Mouse (Mus musculus): ENCODE measurements around the gene Rufy3.

The Rufy3 gene

DNA sequence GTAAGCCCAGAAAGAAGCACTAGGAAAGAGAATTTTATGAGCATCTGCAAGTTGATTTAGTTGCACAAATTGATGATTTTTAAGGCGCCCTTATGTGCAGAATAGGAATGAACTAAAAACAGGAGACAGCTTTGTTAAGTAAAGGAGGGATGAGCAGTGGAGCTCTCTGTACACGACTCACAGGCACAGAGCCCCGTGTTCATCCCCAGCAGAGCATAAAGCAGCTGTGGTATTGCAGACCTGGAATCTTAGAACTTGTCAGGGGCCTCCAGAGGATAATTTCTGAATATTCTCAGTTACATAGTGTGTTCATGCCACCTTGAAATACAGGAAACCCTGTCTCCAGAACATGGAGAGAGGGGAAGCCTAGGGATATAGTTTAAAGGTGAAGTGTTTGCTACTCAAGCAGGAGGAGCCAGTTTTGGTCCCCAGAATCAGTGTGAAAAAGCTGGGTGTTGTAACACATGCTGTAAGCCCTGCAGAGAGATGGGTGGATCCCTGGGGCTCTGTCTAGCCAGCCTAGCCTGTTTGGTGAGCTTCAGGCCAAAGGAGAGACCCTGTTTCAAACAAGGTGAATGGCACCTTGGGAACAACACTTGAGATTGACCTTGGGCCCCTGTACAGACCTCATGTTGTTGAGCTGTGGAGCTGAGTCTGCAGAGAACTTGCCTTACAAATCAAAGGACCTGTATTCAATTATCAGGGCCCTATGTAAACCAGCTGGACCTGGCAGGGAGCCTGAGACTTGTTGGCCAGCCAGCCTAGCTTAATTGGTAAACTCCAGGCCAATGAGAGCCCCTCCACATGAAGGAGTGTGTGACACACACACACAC, 10.9 kb downstream of the Rufy3 start:
- no peak for DNase-seq (ENCODE audit: extremely low spot score, low spot score)

DNA sequence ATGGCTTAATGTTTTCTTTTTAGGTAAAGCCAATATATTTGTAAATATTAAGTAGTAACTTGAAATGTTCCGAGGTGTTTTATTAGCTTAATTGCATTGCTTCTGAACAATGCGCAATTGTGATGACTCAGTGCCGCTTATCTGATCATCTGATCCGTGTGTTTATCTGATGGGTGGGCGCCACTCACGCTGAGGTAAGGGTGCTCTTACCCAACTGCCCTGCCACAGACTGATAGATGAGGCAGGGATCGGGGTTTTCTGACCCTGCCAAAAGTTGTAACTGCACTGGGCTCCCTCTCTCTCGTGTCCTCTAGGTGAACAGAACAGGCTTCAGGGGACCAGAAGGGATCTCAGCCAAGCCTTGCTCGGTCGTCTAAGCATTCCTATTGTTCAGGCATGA, 15.8 kb downstream of the Rufy3 start:
- DNase-seq (ENCODE audit: extremely low spot score, low spot score): no peak

DNA sequence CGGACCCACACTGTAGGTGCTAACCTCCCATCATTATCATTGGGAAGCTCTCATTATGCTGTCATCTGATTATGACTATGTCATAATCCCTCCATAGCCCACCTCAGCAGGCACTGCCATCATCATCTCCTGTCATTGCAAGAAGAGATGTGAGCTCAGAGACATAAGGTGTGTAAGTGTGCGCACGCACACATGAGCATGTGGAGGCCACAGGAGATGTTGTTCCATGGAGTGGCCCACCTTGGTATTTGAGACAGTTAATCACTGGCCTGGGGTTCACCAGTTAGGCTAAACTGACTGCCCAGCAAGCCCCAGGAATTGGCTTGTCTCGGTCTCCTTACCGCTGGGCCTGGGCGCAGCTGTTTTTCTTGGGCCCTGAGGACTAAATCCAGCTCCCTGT, 16.5 kb downstream of the Rufy3 start:
- no peak for DNase-seq (ENCODE audit: extremely low spot score, low spot score)

DNA sequence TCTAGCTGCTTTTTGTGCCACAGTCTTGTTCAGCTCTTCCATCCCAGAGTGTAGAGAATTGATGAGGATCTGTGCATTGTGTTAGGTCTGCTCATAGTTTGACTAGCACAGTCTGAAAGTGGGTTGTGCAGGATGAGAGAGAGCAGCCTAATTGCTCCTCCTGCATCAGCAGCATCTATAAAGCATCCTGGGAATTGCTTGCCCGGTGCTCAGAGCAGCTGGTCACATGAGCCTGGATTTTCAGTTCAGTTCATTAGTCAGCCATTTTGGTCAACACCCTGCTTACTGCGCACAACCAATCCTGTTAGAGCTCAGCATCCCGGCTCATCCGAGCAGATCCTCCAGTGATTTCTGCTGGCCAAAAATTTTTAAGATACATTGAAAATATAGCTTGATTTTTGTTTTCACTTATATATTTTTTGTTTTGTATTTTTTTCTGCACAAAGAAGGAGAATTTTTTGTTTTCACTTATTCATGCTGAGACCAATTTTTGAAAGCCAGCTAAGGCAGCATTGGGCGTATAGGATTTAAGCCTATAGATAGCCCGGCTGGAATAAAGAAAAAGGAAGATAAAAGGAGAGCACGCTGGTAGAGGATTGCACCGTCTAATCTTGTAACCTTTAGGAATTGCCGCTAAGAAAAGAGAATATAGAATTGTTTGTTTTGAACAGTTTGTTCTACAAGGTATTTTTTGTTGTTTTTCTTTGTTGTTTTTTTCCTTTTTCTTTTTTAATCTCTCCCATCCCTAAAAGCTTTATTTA, 18.6 kb downstream of the Rufy3 start:
- peak; percentile 44 for DNase-seq (ENCODE audit: extremely low spot score, low spot score)

DNA sequence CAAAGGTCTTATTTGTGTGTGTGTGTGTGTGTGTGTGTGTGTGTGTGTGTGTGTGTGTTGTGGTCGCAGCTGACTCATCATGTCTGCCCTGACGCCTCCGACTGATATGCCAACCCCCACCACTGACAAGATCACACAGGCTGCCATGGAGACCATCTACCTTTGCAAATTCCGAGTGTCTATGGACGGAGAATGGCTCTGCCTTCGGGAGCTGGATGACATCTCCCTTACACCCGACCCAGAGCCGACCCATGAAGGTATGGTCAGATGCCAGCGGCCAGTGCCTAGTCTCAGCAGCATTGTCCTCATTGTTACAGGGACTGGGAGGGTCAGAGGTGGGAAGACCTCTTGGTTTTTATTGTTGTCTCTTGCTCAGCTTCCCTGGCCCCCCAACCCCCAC, 19.2 kb downstream of the Rufy3 start:
- peak; percentile 38 for DNase-seq (ENCODE audit: extremely low spot score, low spot score)

DNA sequence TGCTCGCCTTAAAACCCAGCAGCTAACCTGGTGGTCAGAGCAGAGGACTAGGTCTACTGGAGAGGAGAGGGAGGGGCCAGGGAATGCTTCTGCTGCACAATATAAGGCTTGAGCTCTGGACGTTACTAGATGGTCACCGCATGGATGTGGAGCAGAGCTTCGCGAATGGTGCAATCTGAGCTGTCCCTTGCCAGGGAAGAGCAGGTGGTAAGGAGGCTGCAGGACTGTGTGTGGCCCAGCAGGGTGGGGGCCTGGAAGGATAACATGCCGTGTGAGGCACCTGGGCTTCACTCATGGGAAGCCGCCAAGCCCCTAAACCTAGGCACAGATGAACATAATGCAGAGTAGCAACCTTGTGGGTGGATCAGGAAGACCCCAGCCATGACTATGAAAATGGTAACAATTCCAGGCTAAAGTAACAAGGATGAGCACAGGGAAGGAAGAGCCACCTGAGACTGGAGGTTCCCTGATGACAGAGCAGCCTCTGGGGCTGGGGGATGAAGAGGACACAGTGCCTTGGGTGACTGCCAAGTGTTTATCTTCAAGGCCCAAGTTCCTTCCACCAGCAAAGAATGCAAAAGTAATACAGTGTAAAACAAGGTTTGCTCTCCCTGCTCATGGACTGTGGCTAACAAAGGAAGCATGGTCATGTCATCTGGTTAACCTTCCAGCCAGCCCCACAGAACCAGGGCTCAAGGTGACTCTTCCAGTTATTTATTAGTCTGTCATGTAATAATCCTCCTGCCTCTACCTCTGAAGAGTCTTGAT, 21.8 kb downstream of the Rufy3 start:
- no peak for DNase-seq (ENCODE audit: extremely low spot score, low spot score)

DNA sequence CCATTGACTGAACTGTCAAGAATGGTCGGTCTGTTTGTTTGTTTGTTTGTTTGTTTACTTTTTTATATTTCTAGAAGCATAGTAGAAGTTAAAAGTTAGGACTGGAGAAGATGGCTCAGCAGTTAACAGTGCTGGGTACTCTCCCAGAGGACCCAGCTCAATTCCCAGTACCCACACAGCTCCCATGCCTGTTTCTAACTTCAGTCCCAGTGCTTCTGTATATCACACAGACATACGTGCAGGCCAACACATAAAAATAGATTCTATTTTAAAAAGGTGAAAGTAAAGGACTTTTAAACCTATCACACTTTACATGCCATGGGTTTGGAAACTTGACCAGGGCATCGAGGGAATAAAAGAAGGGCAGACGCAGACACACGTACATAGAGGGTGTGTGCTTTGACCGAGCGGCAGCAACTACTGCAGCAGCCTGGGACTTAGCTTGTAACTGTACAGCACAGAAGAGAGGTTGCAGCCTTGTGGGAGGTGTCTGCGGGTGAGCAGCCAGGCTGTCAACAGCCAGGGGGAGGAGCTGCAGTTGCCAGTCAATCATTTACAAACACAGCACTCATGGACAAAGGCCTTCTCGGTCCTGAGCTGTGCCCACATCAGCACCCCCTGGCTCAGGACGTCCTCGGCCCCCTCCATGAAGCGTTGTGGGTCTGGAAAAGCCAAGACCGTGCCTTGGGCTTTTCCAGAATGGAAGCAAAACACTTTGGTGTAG, 22.5 kb downstream of the Rufy3 start:
- DNase-seq (ENCODE audit: extremely low spot score, low spot score): no peak

DNA sequence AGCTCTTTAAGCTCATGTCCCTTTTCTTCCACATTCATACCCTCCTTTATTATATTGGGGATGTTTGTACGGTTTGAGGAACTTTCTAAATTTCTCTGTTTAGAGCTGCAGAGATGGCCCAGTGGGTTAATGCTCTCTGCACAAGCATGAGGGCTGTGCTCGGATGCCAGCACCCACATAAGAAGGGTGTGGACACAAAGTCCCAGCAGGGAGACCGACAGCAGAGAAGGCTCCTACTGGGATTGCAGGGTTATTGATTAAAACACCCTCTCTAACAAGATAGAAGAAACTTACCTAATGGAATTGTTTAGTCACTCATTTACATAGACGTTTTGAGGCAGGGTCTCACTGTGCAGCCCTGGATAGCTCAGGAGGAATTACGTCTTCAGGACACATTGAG, 23.6 kb downstream of the Rufy3 start:
- no peak for DNase-seq (ENCODE audit: extremely low spot score, low spot score)

DNA sequence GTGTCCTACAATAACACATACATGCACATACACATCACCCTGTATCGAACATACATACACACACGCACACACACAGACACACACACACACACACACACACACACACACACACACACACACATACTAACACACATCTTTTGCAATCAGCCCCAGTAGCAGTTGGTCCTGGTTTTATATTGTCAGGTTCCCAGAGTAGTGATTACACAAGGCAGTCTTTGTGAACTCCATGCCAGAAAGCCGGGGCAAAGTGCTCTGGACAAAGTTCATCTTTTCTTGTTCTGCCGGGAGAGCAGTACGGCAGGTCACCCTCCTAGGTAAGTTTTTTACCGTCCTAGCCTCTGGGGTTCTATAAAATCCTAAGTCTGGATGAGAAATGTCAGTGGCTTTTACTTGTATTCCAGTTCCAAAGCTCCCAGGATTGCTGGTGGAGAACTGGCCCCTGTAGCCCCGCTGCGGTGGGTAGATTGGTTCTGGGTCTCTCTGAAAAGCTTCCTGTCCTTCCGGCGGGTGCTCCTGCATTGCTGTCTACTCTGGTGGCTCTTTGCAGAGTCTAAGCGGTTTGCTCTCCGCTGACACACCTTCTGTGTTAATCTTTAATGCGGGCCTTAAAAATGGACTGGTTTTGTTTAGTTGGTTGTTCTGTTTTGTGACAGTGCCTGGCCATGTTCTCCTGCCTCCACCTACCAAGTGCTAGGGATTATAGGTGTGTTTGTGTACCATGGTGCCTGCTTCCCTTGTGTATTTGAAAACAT, 28.8 kb downstream of the Rufy3 start:
- DNase-seq (ENCODE audit: extremely low spot score, low spot score): no peak

DNA sequence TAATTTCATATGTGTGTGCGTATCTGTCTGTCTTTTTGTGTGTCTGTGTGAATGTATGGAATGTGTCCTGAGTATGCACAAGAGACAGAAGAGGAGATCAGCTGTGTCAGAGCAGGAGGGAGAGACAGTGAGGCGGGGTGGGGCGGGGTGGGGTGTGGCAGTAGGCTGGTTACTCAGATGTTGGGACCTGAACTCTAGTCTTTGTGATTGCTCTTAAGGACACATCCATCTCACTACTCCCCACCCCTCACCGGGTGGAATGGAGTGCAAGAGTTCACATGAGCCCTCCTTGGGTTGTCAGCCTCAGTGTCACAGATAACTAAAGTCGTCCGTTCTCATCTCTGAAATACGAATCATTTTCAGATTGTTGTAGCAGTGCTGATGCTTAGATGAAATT, 29.3 kb downstream of the Rufy3 start:
- DNase-seq (ENCODE audit: extremely low spot score, low spot score): no peak

DNA sequence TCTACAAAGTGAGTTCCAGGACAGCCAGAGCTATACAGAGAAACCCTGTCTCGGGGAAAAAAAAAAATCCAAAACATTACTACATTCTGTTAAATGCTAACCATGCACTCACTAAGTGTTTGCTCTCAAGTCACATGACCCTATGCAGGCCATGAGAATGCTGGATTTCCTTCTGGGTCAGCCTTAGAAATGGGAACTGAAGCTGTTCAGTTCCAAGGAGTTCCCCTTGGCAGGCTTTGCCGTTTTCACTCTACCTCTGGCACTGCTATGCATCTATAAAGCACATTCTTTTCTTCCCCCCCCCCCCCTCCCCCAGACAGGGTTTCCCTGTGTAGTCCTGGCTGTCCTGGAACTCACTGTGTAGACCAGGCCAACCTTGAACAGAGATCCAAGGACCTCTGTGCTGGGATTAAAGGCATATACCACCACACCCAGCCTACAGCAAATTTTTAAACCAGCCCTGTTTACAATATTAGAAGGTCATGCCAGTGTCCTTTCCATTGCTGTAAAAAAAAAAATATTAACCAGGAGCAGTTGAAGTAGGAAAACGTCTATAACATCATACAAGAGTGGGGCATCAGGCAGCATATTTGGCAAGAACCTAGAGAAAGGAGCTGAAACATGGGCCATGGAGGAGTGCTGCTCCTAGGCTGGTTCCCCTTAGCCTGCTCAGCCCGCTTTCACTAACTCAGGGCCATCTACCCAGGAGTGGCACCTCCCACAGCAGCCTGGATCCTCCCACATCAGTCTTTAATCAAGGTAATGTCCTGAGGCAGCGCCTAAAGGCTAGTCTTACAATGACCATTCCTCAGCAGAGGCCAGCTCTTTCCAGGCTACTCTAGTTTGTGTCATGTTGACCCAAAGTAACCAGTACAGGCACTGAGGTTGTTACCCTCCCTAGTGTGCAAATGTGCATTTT, 31.0 kb downstream of the Rufy3 start:
- no peak for DNase-seq (ENCODE audit: extremely low spot score, low spot score)

DNA sequence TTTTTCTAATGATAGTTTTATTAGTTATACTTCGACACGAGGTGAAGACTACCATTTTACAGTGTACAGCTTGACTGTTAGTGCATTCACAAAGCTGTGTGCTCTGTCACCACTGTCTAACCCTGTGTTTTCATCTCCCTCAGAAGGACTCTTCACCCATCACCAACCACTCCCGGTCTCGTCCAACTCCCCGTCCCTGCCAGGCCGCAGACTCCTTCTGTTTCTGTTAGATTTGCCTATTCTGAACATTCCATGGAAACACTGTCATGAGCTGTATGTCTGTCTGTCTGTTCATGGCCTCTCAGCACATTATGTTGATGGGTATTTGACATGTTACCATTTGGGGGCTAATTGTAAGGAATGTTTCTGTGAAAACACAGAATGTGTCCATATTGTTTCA, 34.1 kb downstream of the Rufy3 start:
- DNase-seq (ENCODE audit: extremely low spot score, low spot score): no peak

DNA sequence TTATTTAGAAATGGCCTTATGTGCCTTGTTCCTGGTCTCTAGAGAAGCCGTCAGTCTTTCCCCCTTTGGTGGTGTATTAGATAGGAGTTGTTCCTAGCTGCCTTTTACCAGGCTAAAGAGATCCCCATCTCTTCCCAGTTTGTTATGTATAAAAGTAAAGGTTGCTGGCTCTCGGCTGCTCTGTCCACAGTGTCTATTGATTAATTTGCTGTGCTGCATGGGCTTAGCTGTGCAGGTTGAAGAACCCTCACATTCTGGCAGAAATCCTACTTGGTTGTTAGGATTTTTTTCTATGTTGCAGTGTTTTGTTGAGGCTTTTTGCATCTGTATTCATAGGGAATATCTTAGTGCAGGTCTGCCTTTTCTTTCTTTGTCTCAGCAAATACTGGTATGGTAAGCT, 37.2 kb downstream of the Rufy3 start:
- DNase-seq (ENCODE audit: extremely low spot score, low spot score): no peak

DNA sequence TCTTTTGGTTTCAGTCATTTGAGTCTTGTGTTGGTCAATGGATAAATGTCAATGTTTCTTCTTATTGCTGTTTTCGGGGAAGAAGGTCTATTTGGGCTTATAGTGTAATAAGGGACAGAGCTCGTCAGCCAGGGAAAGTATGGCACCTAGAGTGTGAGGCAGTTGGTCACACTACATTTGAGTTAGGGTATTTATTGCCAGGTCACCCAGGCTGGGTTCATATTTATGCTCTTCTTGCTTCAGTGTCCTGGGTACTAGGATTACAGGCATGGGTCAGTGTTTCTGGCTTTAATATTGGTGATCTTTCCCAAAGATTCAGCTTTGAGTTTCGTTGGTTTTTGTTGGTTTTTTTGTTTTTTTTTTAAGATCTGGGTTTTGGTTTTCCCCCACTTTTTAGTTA, 37.9 kb downstream of the Rufy3 start:
- no peak for DNase-seq (ENCODE audit: extremely low spot score, low spot score)

DNA sequence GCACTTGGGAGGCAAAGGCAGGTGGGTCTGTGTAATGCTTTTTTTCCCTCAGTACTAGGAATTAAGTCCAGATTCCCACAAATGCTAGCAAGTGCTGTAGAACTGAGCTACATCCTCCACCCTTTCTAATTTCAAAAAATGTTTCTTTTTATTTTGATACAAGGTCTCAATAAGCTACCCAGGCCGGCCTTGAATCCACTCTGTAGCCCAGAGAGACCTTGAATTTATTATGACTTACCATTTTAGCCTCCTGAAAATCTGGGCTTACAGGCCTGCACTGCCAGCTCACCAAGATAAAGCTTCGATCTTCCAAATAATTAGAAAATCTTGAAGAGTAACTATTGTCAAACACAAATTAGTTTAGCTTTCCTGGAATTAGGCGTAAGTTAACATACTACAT, 39.2 kb downstream of the Rufy3 start:
- DNase-seq (ENCODE audit: extremely low spot score, low spot score): no peak

DNA sequence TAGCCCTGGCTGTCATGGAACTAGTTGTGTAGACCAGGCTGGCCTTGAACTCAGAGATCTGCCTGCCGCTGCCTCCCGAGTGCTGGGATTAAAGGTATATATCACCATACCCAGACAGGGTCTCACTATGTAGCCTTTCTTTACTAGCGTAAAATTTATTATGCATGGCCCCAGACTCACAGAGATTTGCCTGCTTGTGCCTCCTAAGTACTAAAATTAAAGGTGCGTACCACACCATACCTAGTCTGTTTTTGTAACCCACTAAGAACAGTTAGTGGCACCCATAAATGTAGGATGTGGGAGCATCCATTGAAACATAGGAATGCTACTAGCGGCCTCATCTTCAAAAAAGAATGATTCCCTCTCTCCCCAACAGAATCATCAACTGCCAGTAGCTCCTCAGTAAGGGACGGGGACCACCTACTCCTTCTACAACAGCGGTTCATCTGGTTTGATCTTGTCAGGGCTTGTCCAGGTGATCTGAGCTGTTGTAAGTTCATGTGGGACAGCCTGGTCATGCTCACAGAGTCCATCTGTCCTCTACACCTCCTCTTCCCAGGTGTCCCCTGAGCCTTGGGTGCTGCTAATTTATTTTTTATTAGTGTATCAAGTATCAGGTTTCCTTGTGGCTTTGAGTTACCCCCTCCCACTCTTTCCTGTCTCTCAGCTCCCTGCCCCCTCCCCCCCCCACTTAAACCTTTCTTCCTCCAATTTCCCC, 40.0 kb downstream of the Rufy3 start:
- DNase-seq (ENCODE audit: extremely low spot score, low spot score): no peak

DNA sequence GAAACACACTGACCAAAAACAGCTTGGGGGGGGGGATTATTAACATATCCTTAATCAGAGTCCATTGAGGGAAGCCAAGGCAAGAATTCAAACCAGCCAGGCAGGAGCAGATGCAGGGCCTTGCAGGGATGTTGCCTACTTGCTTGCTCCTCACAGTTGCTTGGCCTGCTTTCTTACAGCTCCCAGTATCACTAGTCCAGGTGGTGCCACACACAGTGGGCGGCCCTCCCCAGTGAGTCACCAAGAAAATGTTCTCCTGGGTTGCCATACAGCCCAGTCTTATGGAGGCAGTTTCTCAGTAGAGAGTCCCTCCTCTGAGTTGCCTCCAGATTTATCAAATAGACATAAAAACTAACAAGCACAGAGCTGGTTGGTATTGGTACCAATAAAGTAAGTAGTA, 49.3 kb downstream of the Rufy3 start:
- no peak for DNase-seq (ENCODE audit: extremely low spot score, low spot score)

DNA sequence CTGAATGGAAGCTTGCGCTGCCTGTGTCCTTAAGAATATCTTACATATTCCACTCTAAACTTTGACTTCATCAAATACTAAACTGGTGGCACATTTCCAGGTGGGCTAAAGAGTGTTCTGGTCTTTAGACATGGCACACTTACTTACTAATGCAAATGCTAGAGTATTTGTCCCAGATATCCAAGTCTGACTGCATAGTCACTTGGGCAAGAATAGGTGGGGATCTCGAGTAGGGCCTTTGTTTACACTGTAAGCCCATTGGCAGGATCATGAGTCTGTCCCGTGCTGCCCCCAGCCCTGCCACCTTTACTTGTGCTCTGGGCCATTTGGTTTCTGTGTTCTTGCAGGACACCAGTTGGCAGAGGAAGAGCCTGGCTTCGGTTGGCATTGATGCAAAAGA, 52.1 kb downstream of the Rufy3 start:
- no peak for DNase-seq (ENCODE audit: extremely low spot score, low spot score)

DNA sequence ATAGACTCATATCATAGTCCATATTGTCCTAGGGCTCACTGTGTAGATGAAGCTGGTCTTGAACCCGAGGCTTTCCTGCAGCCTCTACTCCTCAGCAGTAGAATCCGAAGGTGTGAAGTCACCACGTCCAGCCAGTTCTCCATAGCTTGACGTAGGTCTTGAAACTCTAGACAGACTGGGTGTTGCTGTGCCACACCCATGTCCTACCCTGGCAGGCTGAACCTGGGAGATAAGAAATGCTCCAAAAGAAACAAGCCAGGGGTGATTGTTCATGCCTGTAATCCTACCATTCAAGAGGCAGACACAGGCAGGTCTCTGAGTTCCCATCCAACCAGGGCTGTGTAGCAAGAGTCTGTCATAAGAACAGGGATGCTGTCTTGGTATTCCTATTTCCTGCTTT, 62.7 kb downstream of the Rufy3 start:
- DNase-seq (ENCODE audit: extremely low spot score, low spot score): no peak

Data from neural tube, embryonic 10.5 days (tissue).